Mouse (Mus musculus) kidney, embryonic 14.5 days (tissue): ENCODE results near the gene Acss2. TPM values are rescaled to one million over a fixed set of nuclear protein-coding genes. Genes with fewer than 3 reads are reported as not detected.
A peak's percentile ranks its signal among the peaks of the same experiment; 100 is the strongest.

ENCODE experiments used
- ATAC-seq: fragments of 200-750 bp; cut with Nextera tagmentation; 2 replicates; pipeline ENCODE4 v1.8.0; 2017; ENCODE audit warnings: moderate number of reproducible peaks, mild to moderate bottlenecking, moderate TSS enrichment, moderate library complexity; ENCODE audit not compliant: low FRiP score, low TSS enrichment
- H3K27ac ChIP-seq: fragments of 300-500 bp; sonication (generic); 2 replicates; pipeline ENCODE4 v1.5.1; 2014; ENCODE audit warnings: low read depth, mild to moderate bottlenecking, low read length, moderate library complexity, mixed read lengths
- H3K27me3 ChIP-seq: fragments of 300-500 bp; sonication (generic); 2 replicates; pipeline ENCODE4 v1.6.1; 2014; ENCODE audit warnings: mild to moderate bottlenecking, low read length; ENCODE audit not compliant: control insufficient read depth, insufficient read depth
- H3K36me3 ChIP-seq: fragments of 300-500 bp; sonication (generic); 2 replicates; pipeline ENCODE4 v1.6.1; 2014; ENCODE audit warnings: low read length, mixed read lengths; ENCODE audit not compliant: control insufficient read depth, insufficient read depth
- H3K4me1 ChIP-seq: fragments of 300-500 bp; sonication (generic); 2 replicates; pipeline ENCODE4 v1.6.1; 2014; ENCODE audit warnings: low read length, mixed read lengths; ENCODE audit not compliant: control insufficient read depth, insufficient read depth
- H3K4me2 ChIP-seq: fragments of 300-500 bp; sonication (generic); replicated peaks from 2 replicates; pipeline ENCODE4 v1.6.1; 2014; ENCODE audit warnings: low read depth, mild to moderate bottlenecking, low read length
- H3K4me3 ChIP-seq: fragments of 300-500 bp; sonication (generic); 2 replicates; pipeline ENCODE4 v1.5.1; 2014; ENCODE audit warnings: mild to moderate bottlenecking, low read length
- H3K9ac ChIP-seq: fragments of 300-500 bp; sonication (generic); 2 replicates; pipeline ENCODE4 v1.6.1; 2014; ENCODE audit warnings: low read depth, mild to moderate bottlenecking, low read length, moderate library complexity
- H3K9me3 ChIP-seq: fragments of 300-500 bp; sonication (generic); 2 replicates; pipeline ENCODE4 v1.6.1; 2016; ENCODE audit warnings: low read length; ENCODE audit not compliant: control insufficient read depth
- WGBS: fragments of 180-500 bp; shearing (Covaris S2); extraction: QIAGEN DNeasy Blood & Tissue Kit; methylation state at CpG from one replicate; pipeline ENCODE4 v1.1.7; 2014; 5-methylcytosine and 5-hydroxymethylcytosine counted together
- polyA plus RNA-seq: library from polyadenylated mRNA; unstranded; fragments of >200 nt; fragmentation: Nextera tagmentation; extraction: Ambion mirVana; gene quantifications from 2 replicates; pipeline ENCODE4 v1.2.1, GENCODE M21; 2014

Gene Acss2
- polyA plus RNA-seq = 5.5 and 10.0 TPM in 2 replicates

GRCm38 (mm10) chr2:155517455-155518423 lies at the start of gene Acss2, which contains the start of gene Ggt7:
Gene Acss2, plus strand, starts transcription at chr2:155517948.
Gene Ggt7, minus strand, starts transcription at chr2:155518237.
- Histone ChIP-seq H3K4me2 (peak within 1 kb of the TSS; percentile 83), H3K4me1 (peaks cover 8% of the 10 kb centered on the region; the same call in 1 of the 2 replicates), H3K27ac (no peak within 1 kb of the TSS), H3K9me3 (no peaks in the 10 kb centered on the region), H3K36me3 (no peaks in the 10 kb centered on the region), H3K27me3 (peaks cover 9% of the 10 kb centered on the region), H3K9ac (peak within 1 kb of the TSS; percentile 66), H3K4me3 (peak within 1 kb of the TSS; percentile 76)
- 4% methylated on average over 70 of the region's 70 CpGs for WGBS
- ATAC-seq = peak; percentile 99

DNA sequence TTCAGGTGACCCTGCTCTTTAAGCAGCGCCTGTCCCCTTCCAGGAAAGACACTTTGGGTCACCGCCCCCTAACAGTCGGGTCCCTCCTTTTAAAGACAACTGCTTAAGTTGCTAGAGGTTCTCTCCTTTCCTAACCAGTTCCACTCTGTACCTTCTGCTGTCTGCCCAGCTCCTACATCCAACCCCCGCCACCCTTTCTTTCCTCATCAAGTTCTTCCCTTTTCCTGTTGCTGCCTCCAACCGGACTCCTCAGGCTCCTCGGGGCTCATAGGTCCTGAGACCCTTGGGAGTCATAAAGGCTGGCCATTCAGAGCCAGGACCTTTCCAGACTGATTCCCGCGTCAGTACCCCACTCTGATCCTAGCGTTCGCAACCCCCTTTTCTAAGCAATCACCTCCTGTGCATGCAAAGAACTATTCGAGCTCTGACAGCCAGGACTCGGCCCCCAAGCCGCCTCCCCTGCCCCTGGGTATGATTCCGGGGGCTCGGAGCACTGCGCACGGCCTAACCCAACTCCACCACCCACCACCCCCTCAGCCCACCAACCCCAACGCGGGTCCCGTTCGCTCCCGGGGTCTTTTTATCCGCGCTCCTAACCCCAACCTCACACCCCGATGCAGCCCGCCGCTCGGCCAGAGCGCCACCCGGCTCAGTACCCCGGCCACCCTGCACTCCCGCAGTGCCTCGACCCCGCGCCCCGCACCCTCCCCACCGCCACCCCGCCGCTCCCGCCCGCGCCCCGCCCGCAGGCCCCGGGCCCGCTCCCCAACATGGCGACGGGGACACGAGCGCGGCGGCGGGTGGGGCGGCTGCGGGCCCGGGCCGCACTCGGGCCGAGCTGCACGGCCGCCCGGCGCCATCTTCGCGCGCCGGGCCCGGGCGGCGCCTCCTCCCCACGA lies 44.8 kb upstream of the Acss2 start:
- peak; percentile 67 for ATAC-seq
- Histone ChIP-seq H3K4me1 (peaks cover 5% of the 10 kb centered on the region; the same call in 1 of the 2 replicates), H3K4me3 (peak overlapping the region; percentile 74), H3K27ac (peak overlapping the region; percentile 83), H3K27me3 (no peaks in the 10 kb centered on the region), H3K9ac (peak overlapping the region; percentile 99), H3K36me3 (no peaks in the 10 kb centered on the region), H3K9me3 (no peaks in the 10 kb centered on the region), H3K4me2 (peak overlapping the region; percentile 78)
- under 1% methylated on average over 56 of the region's 71 CpGs for WGBS

DNA sequence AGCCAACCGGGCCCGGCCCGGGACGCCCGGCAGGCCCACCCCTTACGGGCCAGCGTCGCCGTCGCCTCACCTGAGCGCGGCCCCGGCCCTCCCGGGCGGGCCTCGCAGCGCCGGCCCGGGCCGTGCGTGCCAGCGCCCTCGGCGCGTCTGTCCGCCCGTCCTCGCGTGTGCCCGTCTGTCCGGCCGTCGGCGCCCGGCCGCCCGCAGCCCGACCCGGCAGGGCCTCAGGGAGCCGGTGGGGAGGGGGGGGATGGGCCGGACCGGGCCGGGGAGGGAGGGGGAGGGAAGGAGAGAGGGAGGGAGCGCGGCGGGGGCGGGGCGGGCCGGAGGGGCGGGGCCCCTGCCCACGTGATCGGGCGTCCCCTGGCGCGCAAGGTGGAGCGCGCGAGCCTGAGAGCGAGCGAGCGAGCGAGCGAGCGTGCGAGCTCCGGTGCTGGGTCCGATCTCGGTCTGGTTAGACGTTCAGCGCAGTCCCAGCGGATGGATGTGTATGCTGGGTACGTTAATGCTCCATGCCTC lies 44.1 kb upstream of the Acss2 start, which contains the start of gene Ncoa6:
TSS of gene Ncoa6 (minus strand) at position 325 of the 519 bp plus-strand sequence.
- no peaks in the 10 kb centered on the region for H3K9me3 ChIP-seq
- WGBS = 2% methylated on average over 49 of the region's 72 CpGs
- H3K27ac ChIP-seq = peak within 1 kb of the TSS; percentile 83
- peak within 1 kb of the TSS; percentile 99 for H3K9ac ChIP-seq
- H3K4me1 ChIP-seq = peaks cover 5% of the 10 kb centered on the region; the same call in 1 of the 2 replicates
- H3K4me2 ChIP-seq = peak within 1 kb of the TSS; percentile 78
- H3K4me3 ChIP-seq = peak within 1 kb of the TSS; percentile 74
- no peaks in the 10 kb centered on the region for H3K36me3 ChIP-seq
- peak; percentile 87 for ATAC-seq
- no peaks in the 10 kb centered on the region for H3K27me3 ChIP-seq

GRCm38 (mm10) chr2:155482021-155482420 lies 35.7 kb upstream of the Acss2 start:
- no peak for ATAC-seq
- 43% methylated on average over 3 of the region's 3 CpGs for WGBS

DNA sequence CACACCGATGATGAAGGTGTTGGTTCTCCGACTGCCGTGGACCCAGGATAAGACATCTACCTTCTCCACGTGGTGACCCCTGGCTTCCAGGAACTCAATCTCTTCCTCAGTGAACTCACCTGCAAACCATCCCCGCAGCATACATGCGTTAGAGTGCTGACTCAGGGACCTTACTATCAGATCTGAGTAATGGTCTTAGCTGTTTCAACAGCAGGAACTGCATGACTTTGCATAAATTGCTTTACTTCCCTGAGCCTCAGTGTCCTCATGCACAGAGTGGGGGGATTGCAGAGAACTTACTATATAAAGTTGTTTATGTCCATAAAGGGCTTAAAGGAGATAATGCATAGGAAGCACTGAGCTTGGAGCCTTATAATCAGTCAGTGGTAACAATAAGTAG lies 26.8 kb upstream of the Acss2 start:
- no peaks in the 10 kb centered on the region for H3K36me3 ChIP-seq
- no peaks in the 10 kb centered on the region for H3K27me3 ChIP-seq
- H3K9ac ChIP-seq = no peak overlapping the region
- ATAC-seq = no peak
- no peaks in the 10 kb centered on the region for H3K4me1 ChIP-seq
- H3K4me3 ChIP-seq = no peak overlapping the region
- H3K9me3 ChIP-seq = no peaks in the 10 kb centered on the region
- no peak overlapping the region for H3K27ac ChIP-seq
- H3K4me2 ChIP-seq = no peak overlapping the region
- 91% methylated on average over 6 of the region's 6 CpGs for WGBS

More at GRCm38 (mm10) chr2:155482021-155482420, 35.7 kb upstream of the Acss2 start:
- no peak overlapping the region for H3K27ac ChIP-seq
- no peak overlapping the region for H3K4me2 ChIP-seq
- H3K27me3 ChIP-seq = no peaks in the 10 kb centered on the region
- H3K9ac ChIP-seq = no peak overlapping the region
- H3K4me1 ChIP-seq = no peaks in the 10 kb centered on the region
- no peaks in the 10 kb centered on the region for H3K9me3 ChIP-seq
- no peaks in the 10 kb centered on the region for H3K36me3 ChIP-seq
- no peak overlapping the region for H3K4me3 ChIP-seq

DNA sequence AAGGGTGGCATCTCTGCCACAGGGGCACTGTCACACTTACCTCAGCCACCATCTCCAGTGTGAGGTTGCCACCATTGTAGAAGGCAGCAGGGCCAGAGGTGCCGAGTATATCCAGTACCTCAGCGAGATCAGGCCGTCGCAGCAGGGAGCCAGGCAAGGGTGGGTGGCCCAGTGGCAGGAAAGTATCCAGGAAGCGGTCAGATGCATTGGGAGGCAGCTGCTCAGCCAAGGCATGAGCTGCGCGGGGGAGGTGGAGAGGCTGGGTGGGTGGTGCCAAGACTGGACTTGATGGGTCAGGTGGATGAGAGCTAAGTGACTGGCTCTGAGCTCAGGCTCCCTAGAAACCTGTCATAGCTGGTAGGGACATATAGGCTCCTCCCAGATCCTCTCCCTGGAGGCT lies 15.2 kb upstream of the Acss2 start:
- WGBS = 71% methylated on average over 7 of the region's 7 CpGs
- H3K9me3 ChIP-seq = no peaks in the 10 kb centered on the region
- H3K27ac ChIP-seq = no peak overlapping the region
- H3K4me2 ChIP-seq = no peak overlapping the region
- no peaks in the 10 kb centered on the region for H3K4me1 ChIP-seq
- no peak overlapping the region for H3K9ac ChIP-seq
- ATAC-seq = no peak
- H3K27me3 ChIP-seq = no peaks in the 10 kb centered on the region
- H3K4me3 ChIP-seq = no peak overlapping the region
- H3K36me3 ChIP-seq = no peaks in the 10 kb centered on the region

- WGBS = 64% methylated on average over 13 of the region's 13 CpGs
- no peak for ATAC-seq
- H3K27ac ChIP-seq = no peak overlapping the region
- no peak overlapping the region for H3K4me2 ChIP-seq
- H3K4me1 ChIP-seq = no peaks in the 10 kb centered on the region
- H3K9ac ChIP-seq = no peak overlapping the region
- H3K36me3 ChIP-seq = no peaks in the 10 kb centered on the region
- H3K4me3 ChIP-seq = no peak overlapping the region
- no peaks in the 10 kb centered on the region for H3K9me3 ChIP-seq
- no peaks in the 10 kb centered on the region for H3K27me3 ChIP-seq
These were observed 13.1 kb upstream of the Acss2 start for GRCm38 (mm10) chr2:155504440-155505355.

GRCm38 (mm10) chr2:155505811-155506210 lies 11.9 kb upstream of the Acss2 start:
- no peaks in the 10 kb centered on the region for H3K27me3 ChIP-seq
- no peak for ATAC-seq
- no peaks in the 10 kb centered on the region for H3K4me1 ChIP-seq
- 92% methylated on average over 9 of the region's 9 CpGs for WGBS
- no peaks in the 10 kb centered on the region for H3K36me3 ChIP-seq
- no peak overlapping the region for H3K4me2 ChIP-seq
- H3K9me3 ChIP-seq = no peaks in the 10 kb centered on the region
- no peak overlapping the region for H3K9ac ChIP-seq
- no peak overlapping the region for H3K4me3 ChIP-seq
- H3K27ac ChIP-seq = no peak overlapping the region
